In the genomic region with DNA sequence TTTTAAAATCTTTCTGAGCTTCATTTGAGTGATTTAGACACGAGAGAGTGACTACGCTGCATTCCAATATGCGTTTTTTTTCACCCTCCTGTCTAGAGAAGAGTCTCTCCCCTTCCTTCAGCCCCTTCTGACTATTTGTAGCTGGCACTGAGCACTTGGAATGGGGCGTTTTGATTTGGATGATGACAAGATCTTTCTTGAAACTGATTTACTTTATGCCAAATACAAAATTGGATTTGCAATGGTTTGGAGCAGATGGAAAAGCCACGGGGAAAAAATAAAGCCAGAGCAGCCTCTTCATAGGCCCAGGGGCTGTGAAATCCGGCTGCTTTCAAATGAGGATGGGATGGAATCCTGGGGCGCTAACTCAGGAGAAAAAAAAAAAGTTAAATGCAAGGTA, we compare ENCODE assay signal across 18 mouse cellular contexts.
A peak's percentile ranks its signal among the peaks of the same experiment; 100 is the strongest.
DNase-seq lines count a peak whose midpoint lies in the region; ATAC-seq and TF ChIP-seq lines count a peak whose summit lies in the region.
"Had no signal": no experiment of that assay in that cellular context is flagged by ENCODE, and none has a peak within 500 bp of the region (broad histone marks: within the 10 kb centered on the region; RNA-seq: fewer than 3 reads in every experiment).

No protein-coding gene starts in this region.

- H3K4me3 ChIP-seq in lung, adult 2 months (replicated peaks; ENCODE audit: extremely low read depth, low read depth, low read length) = no peak overlapping the region
- H3K4me3 ChIP-seq: heart, embryonic 15.5 days; hindbrain, embryonic 10.5 days; kidney, embryonic 15.5 days; left cerebral cortex, adult 2 months; neural tube, embryonic 12.5 days; stomach, embryonic 15.5 days had no signal

- no peak for DNase-seq in frontal cortex, postnatal 25 days (ENCODE audit: low spot score in 2 of 2)
- DNase-seq in right cerebral cortex, postnatal 14 days = peak; percentile 5
- DNase-seq in right cerebral cortex, adult 18-20 months = no peak
- peak; percentile 2 to 10 for DNase-seq in cerebellum, postnatal 36 days
- peak; percentile 12 for DNase-seq in telencephalon, adult 2 months (ENCODE audit: low read depth, low spot score)
- no peak for DNase-seq in lung, adult 2 months
- no peak for DNase-seq in kidney, postnatal 14 days
- DNase-seq: adrenal gland, adult 2 months; heart, adult 11 months; lung, embryonic 14.5 days; thymus, postnatal 14 days had no signal

- WGBS in lung, adult 2 months = 73% methylated on average over 7 of the region's 7 CpGs

- no peak for TF ChIP-seq POLR2A in lung, adult 2 months (IDR thresholded peaks at IDR 0.05; ENCODE audit: borderline replicate concordance, extremely low read depth, low read depth, low read length)

- peak; percentile 52 for ATAC-seq in frontal cortex, adult (ENCODE audit: low TSS enrichment)

- no peak for TF ChIP-seq CTCF in lung, adult 2 months (IDR thresholded peaks at IDR 0.05; ENCODE audit: insufficient read depth, low read length)

- H3K4me1 ChIP-seq in lung, adult 2 months (ENCODE audit: control insufficient read depth, insufficient read depth, low read length) = no peaks in the 10 kb centered on the region
- H3K4me1 ChIP-seq: heart, embryonic 15.5 days; hindbrain, embryonic 10.5 days; kidney, embryonic 15.5 days; neural tube, embryonic 12.5 days; stomach, embryonic 15.5 days had no signal

Comparison
In these comparisons a context has a peak if more than half of its experiments do, and no peak if none do; other contexts are left out.
1. DNase-seq: peak in right cerebral cortex, postnatal 14 days (single experiment), cerebellum, postnatal 36 days (2 of 2) and telencephalon, adult 2 months (single experiment); none in frontal cortex, postnatal 25 days (0 of 2), right cerebral cortex, adult 18-20 months (single experiment), lung, adult 2 months (single experiment) and kidney, postnatal 14 days (single experiment).